35 mouse cellular contexts compared by ENCODE assay signal in genomic region chr5:85729613-85730012, GRCm38 (mm10).
"Had no signal": no experiment of that assay in that cellular context is flagged by ENCODE, and none has a peak within 500 bp of the region (broad histone marks: within the 10 kb centered on the region; RNA-seq: fewer than 3 reads in every experiment).

No protein-coding gene starts in this region.

- H3K4me1 ChIP-seq: heart, embryonic 10.5 days; heart, embryonic 12.5 days; heart, embryonic 13.5 days; heart, embryonic 15.5 days; hindbrain, embryonic 10.5 days; hindbrain, embryonic 12.5 days; hindbrain, embryonic 13.5 days; hindbrain, embryonic 15.5 days; intestine, embryonic 15.5 days; kidney, embryonic 15.5 days had no signal

- H3K27ac ChIP-seq: heart, embryonic 10.5 days; heart, embryonic 13.5 days; heart, embryonic 15.5 days; hindbrain, embryonic 10.5 days; hindbrain, embryonic 12.5 days; hindbrain, embryonic 13.5 days; hindbrain, embryonic 14.5 days; hindbrain, embryonic 15.5 days; hindbrain, postnatal 0 days; intestine, embryonic 15.5 days; kidney, embryonic 15.5 days; kidney, postnatal 0 days; layer of hippocampus, adult 2 months had no signal

- ATAC-seq: hindbrain, embryonic 16.5 days; hindbrain, postnatal 0 days; inflammation-experienced regulatory T-cells, adult 6 months; intestine, embryonic 15.5 days; intestine, embryonic 16.5 days; intestine, postnatal 0 days had no signal

- DNase-seq: heart, postnatal 10 days; heart, postnatal 14 days; heart, postnatal 36 days; heart, postnatal 4 days; kidney, adult 11 months; kidney, adult 18-20 months; kidney, adult 2 months; kidney, adult 8-10 months; kidney, adult 9 months; kidney, postnatal 10 days; kidney, postnatal 14 days; kidney, postnatal 25 days; kidney, postnatal 36 days; kidney, postnatal 4 days; layer of hippocampus, adult 9-11 months; layer of hippocampus, postnatal 36 days had no signal

- H3K4me3 ChIP-seq: heart, embryonic 10.5 days; heart, embryonic 12.5 days; heart, embryonic 13.5 days; heart, embryonic 15.5 days; hindbrain, embryonic 10.5 days; hindbrain, embryonic 12.5 days; hindbrain, embryonic 13.5 days; hindbrain, embryonic 15.5 days; intestine, embryonic 15.5 days; kidney, embryonic 15.5 days; layer of hippocampus, adult 2 months had no signal

- H3K36me3 ChIP-seq: heart, embryonic 10.5 days; heart, embryonic 12.5 days; heart, embryonic 13.5 days; heart, embryonic 15.5 days; hindbrain, embryonic 10.5 days; hindbrain, embryonic 12.5 days; hindbrain, embryonic 13.5 days; hindbrain, embryonic 15.5 days; intestine, embryonic 15.5 days; kidney, embryonic 15.5 days had no signal

- H3K9ac ChIP-seq: heart, embryonic 12.5 days; heart, embryonic 13.5 days; heart, embryonic 15.5 days; hindbrain, embryonic 12.5 days; hindbrain, embryonic 13.5 days; hindbrain, embryonic 14.5 days; hindbrain, embryonic 15.5 days; intestine, embryonic 15.5 days; kidney, embryonic 15.5 days had no signal

- H3K9me3 ChIP-seq: heart, embryonic 10.5 days; heart, embryonic 12.5 days; heart, embryonic 13.5 days; heart, embryonic 15.5 days; hindbrain, embryonic 10.5 days; hindbrain, embryonic 12.5 days; hindbrain, embryonic 13.5 days; hindbrain, embryonic 15.5 days; intestine, embryonic 15.5 days; kidney, embryonic 15.5 days had no signal

- H3K27me3 ChIP-seq: heart, embryonic 12.5 days; heart, embryonic 13.5 days; heart, embryonic 15.5 days; hindbrain, embryonic 12.5 days; hindbrain, embryonic 13.5 days; hindbrain, embryonic 15.5 days; intestine, embryonic 15.5 days; kidney, embryonic 15.5 days had no signal

- H3K4me2 ChIP-seq: heart, embryonic 11.5 days; heart, embryonic 12.5 days; heart, embryonic 13.5 days; heart, embryonic 15.5 days; hindbrain, embryonic 12.5 days; hindbrain, embryonic 13.5 days; hindbrain, embryonic 14.5 days; hindbrain, embryonic 15.5 days; intestine, embryonic 15.5 days; kidney, embryonic 15.5 days had no signal
